Mouse (Mus musculus): ENCODE results near the gene Gm13212. TPM values are rescaled to one million over a fixed set of nuclear protein-coding genes. Genes with fewer than 3 reads are reported as not detected.

Gene Gm13212
- total RNA-seq, 2 experiments from 2014 or later: 10.0 to 24.4 TPM

Other genes with a start within 250 kb of the Gm13212 start
- not detected in 2 replicates for gene Zfp990, start 74.4 kb upstream of the Gm13212 start, total RNA-seq (2014; fragmentation: Nextera tagmentation)
- gene Zfp990, start 74.4 kb upstream of the Gm13212 start, total RNA-seq (2017): 0.05 and 0.22 TPM in 2 replicates
- not detected in 2 replicates for gene Zfp980, start 85.5 kb downstream of the Gm13212 start, total RNA-seq (2014; fragmentation: Nextera tagmentation)
- gene Zfp980, start 85.5 kb downstream of the Gm13212 start, total RNA-seq (2017): not detected in 2 replicates